Mouse (Mus musculus) bone marrow macrophage, adult 2 months (primary cell): ENCODE results near the gene Slc4a4. TPM values are rescaled to one million over a fixed set of nuclear protein-coding genes. Genes with fewer than 3 reads are reported as not detected.
"Not testable (repeated sequence)": the region's sequence is repeated elsewhere in the genome, so short reads cannot be mapped to it uniquely, and the experiment has no call there.

Source experiments
- H3K27ac ChIP-seq: 2 replicates; pipeline ENCODE4 v1.5.1; 2012; ENCODE audit warnings: low read depth, low read length; ENCODE audit not compliant: insufficient read depth
- H3K4me1 ChIP-seq: 2 replicates; pipeline ENCODE4 v1.6.1; 2012; ENCODE audit warnings: low read length; ENCODE audit not compliant: control insufficient read depth, insufficient read depth
- H3K4me3 ChIP-seq: 2 replicates; pipeline ENCODE4 v1.5.1; 2012; ENCODE audit warnings: mild to moderate bottlenecking, low read length, moderate library complexity; ENCODE audit not compliant: insufficient read depth
- CTCF ChIP-seq: IDR thresholded peaks from 2 replicates; pipeline ENCODE4 v1.5.1; 2012; ENCODE audit warnings: low read depth, mild to moderate bottlenecking, low read length, moderate library complexity
- POLR2A ChIP-seq: IDR thresholded peaks from 2 replicates; pipeline ENCODE4 v1.6.1; 2012; ENCODE audit warnings: mild to moderate bottlenecking, low read depth, low read length, borderline replicate concordance
- polyA plus RNA-seq: library from polyadenylated mRNA; stranded (reverse); fragments of >200 nt; gene quantifications from 2 replicates; pipeline ENCODE4 v1.2.4, GENCODE M21; 2012; ENCODE audit not compliant: missing spikeins, insufficient read depth, insufficient read length

Gene Slc4a4
- polyA plus RNA-seq, 1 experiment, result not detected

DNA sequence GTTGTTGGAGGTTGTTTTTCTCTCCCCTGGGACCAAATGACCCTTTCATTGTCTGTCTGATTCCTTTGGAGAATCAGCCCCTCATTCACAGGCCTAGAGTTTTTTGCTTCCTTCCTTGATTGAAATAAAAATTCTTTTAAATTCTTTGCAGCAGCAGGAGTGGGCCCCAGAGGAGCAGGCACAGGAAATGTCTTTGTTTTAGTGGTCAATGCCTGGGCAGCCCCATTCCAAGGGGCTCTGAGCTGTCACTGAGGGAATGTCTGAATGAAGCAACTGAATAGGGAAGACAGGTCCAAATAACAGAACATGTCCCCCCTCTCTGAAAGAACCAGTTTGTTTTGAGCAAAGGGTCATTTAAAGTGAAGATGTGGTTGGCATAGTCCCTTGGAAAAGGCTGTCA, 89.1 kb downstream of the Slc4a4 start:
- Histone ChIP-seq H3K27ac (no peak overlapping the region), H3K4me1 (no peaks in the 10 kb centered on the region), H3K4me3 (no peak overlapping the region)
- no peak for TF ChIP-seq POLR2A
- TF ChIP-seq CTCF, result no peak

DNA sequence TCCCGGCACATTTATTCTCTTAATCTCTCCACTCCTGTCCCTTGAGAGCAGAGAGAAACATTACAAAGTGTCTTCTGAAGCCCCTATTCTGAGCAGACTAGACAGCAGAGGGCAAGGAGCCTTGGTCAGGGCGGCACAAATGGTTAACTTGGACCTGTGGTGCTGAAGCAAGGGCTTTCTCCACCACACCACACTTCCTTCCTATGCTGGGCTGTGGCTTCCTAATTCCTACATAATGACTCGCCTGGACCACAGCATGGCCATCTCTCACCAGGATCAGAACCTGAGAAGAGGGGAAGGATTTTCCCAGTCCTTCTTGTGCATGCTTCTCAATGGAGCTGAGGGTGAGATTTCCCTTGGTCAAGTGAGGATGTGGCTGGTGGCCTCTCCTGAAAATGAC, 89.8 kb downstream of the Slc4a4 start:
- H3K4me3 ChIP-seq, result no peak overlapping the region
- no peak overlapping the region for H3K27ac ChIP-seq
- no peaks in the 10 kb centered on the region for H3K4me1 ChIP-seq
- no peak for TF ChIP-seq POLR2A
- TF ChIP-seq CTCF, result no peak

DNA sequence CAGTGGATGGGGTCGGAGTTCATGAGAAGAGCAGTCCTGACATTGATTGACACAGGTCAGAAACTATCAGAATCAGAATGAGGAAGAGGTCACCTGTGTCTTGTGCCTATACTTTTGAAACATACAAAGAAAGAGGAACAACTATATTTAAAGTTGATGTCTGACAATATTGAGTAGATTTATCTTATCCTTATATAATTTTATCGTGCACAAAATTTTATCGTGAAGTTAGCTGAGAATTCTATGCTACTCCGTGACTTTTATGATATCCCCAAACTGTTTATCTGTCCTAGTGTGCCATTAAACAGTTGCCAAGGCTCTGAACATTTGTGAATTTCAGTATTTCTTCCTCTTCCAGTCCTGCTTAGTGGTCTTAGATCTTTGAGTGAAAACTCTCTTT, 94.1 kb downstream of the Slc4a4 start:
- no peak overlapping the region for H3K4me3 ChIP-seq
- no peak overlapping the region for H3K27ac ChIP-seq
- TF ChIP-seq CTCF (no peak), POLR2A (no peak)
- H3K4me1 ChIP-seq, result no peaks in the 10 kb centered on the region

DNA sequence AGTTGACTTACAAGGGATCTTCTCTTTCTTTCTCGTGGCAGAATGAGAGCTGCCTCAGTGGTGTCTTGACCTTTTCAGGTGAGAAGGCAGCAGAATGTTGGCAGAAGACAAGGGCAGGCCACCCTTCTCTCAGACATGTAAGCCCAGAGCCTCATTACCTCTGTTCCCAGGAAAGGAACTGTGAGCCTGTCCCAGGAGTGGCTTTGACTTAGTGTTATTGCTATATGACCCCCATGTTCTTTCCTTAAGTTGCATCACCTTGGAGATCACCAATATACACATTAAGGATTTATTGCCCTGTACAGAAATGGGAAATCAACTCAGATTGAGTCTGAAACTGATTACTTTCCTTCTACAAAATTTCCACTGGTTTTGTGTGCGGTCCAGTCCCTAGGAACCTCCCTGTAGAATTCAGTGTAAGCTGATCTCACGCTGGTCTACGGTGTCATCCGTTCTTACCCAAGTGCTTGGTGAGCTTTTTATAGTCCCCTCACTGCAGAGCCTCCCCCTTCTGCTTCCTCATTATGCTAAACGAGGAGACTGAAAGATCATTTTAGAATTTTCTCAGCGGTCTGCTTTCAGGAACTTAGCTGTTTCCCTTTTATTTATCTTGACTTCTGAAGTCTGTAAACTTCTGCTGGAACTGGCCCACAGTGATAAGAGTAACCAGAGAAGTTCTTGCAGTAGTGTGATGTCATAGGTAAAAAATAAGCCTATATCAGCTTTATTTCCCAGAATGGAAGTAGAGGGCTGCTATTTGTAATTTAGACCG, 94.8 kb downstream of the Slc4a4 start:
- H3K4me1 ChIP-seq, result no peaks in the 10 kb centered on the region
- H3K27ac ChIP-seq, result no peak overlapping the region
- TF ChIP-seq CTCF (no peak), POLR2A (no peak)
- H3K4me3 ChIP-seq, result no peak overlapping the region

DNA sequence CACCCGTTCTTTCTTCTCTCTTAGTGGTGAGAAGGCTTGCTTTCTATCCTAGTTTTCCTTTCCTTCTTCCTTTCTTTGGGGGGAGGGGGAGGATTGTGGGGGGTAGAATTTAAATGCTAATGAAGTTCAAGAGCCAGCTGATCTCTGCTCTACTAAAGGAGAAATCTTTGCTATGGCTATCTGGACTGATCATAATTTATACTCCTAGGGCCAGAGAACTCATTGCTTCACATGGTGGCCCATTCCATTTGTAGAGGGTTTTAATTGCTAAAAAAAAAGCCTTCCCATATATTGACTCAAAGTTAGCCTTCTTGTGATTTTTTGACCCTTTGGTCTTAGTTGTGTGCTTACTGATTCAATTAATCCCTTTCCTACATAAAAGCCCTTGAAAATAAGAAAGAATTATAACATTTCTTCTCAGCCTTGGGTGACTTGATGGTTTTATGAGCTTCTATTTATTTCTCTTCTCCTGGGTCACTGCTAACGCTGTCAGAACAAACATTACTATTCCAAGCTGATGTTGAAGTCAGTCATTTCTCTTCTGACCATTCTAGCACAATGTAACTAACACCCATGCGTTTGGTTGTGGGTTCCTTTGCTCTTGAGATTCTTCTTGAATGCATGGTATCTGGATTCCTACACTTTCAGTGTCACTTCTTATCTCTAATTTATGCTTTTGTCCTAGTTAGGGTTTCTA, 95.6 kb downstream of the Slc4a4 start:
- no peak overlapping the region for H3K4me3 ChIP-seq
- no peaks in the 10 kb centered on the region for H3K4me1 ChIP-seq
- TF ChIP-seq POLR2A, result no peak
- no peak for TF ChIP-seq CTCF
- H3K27ac ChIP-seq, result no peak overlapping the region

DNA sequence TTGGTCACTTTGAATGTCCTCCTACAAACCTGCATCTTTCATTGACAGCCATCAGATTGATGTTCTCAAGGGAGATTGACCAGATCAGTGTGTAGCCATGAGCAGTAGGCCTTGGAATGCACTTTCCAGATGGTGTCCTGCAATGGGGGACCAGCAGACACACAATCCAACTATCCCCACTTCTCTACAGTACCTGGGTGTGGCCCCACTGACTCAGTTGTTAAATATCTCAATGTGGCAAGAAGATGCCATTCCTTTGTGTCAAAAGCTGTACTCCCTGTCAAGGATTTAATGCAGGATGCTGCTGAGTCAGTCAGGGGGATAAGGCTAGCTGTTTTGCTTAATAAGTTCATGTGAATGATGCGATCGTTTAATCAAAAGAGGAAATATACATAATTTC, 96.6 kb downstream of the Slc4a4 start:
- no peaks in the 10 kb centered on the region for H3K4me1 ChIP-seq
- no peak overlapping the region for H3K27ac ChIP-seq
- TF ChIP-seq POLR2A (no peak), CTCF (no peak)
- no peak overlapping the region for H3K4me3 ChIP-seq

DNA sequence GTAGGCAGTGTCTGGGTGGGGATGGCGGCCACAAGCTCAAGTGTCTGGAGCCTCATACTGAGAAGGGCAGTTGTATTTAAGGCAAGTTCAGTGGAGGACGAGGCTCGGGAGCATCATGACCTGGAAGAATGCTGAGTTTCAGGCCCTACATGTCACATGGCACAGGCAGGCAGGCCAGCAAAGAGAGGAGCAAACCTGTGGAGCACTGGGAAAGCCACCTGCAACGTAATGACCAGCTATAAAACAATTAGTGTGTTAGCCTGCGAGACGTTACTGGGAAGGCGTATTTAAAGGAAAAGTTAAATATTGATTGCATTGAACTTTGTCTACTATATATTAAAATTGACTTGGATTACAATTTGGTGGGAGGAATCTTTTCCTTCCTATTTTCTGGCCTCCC, 97.0 kb downstream of the Slc4a4 start:
- Histone ChIP-seq H3K27ac (no peak overlapping the region), H3K4me3 (no peak overlapping the region), H3K4me1 (no peaks in the 10 kb centered on the region)
- TF ChIP-seq POLR2A, result no peak
- no peak for TF ChIP-seq CTCF

DNA sequence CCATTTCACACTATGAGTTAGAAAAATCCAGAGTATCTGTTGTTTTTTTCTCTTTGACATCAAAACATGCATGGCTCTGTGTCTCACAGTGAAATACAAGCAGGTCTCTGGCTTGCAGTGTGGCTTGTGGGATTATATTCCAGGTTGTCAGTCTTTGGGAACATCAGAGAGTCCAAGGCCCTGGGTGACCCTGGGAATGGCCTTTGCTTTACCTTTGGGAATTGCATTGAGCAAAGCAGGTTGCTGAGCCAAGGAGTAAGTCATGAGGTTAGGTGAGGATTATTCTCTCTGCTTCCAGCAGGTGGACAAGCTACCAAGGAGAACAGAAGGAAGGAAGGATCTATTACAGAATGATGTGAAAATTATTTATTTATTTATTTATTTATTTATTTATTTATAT, 102.4 kb downstream of the Slc4a4 start:
- H3K4me1 ChIP-seq, result no peaks in the 10 kb centered on the region
- H3K4me3 ChIP-seq, result no peak overlapping the region
- TF ChIP-seq CTCF, result no peak
- TF ChIP-seq POLR2A, result no peak
- no peak overlapping the region for H3K27ac ChIP-seq

DNA sequence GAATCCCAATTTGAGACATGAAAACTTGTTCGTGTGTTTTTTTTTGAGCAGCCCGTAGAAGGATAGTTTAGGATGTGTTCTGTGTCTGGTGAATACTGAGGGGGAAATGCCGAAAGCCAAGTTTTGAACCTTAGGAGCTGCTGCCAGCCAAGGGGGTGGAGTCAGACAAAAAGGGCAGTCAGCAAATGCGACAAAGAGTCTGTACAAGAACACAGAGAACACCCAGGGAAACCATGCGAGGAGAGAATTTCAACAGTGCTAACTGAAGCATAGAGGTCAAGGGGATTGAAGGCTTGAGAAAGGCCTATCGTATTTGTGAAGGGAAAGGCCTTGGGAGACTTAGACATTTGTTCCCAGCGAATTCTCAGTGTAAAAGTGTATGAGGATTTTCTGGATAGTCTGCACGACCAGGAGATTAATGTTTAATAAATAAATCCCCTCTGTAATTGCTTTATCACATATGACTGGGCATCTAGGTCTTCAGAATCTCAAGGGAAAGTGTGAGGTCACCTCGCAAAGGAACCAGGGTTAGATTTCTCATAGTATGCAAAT, 103.7 kb downstream of the Slc4a4 start:
- Histone ChIP-seq H3K4me1 (no peaks in the 10 kb centered on the region), H3K27ac (no peak overlapping the region), H3K4me3 (no peak overlapping the region)
- TF ChIP-seq CTCF (no peak), POLR2A (no peak)

DNA sequence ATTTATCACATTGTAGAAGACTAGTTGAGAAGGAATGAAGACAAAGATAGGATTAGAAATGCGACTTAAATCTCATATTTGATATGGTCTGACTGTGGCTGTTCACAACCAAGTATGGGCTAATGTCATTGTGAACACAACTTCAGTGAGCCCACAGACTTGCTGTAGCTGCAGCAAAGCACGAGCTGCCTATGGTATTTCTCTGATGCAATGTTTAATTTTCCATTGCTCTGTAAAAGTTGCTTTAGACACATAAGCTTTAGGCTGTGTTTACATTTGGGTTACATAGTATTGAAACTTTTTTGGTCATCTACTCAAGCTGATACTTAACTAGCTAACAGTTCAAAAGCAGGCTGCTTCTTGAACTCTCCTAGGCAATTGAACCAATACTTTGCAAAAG, 104.7 kb downstream of the Slc4a4 start:
- H3K4me3 ChIP-seq, H3K27ac ChIP-seq, H3K4me1 ChIP-seq: not testable (repeated sequence)
